Mouse (Mus musculus) brain, embryonic 14.5 days (tissue): ENCODE results near the gene Tmem182.

Source experiments
- CTCF ChIP-seq: fragments of 200-500 bp; IDR thresholded peaks from 2 replicates; pipeline ENCODE4 v1.5.1; 2012; ENCODE audit warnings: inconsistent platforms, mild to moderate bottlenecking, moderate library complexity, borderline replicate concordance; ENCODE audit not compliant: insufficient read depth, insufficient read length; ENCODE audit errors: extremely low read depth
- POLR2A ChIP-seq: fragments of 200-500 bp; IDR thresholded peaks from 2 replicates; pipeline ENCODE4 v1.6.1; 2012; ENCODE audit warnings: mild to moderate bottlenecking, inconsistent platforms, borderline replicate concordance; ENCODE audit not compliant: poor library complexity, insufficient read depth, insufficient read length, severe bottlenecking; ENCODE audit errors: extremely low read depth

DNA sequence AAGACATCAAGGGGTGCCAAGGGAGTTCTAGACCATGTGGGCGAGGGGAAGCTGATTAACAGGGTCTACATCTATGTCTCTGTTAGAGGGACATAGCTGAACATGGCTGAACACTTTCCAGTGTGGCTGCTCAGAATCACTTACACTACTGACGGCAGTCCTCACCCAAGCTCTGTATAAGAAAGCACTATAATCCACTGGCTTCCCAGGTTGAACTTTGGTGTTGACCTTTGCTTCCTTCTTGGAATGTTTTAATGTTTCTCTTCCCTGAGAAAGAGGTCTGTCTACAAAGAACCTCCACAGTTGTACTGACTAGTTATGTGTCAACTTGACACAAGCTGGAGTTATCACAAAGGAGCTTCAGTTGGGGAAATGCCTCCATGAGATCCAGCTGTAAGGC is 29.3 kb upstream of the Tmem182 start:
- TF ChIP-seq POLR2A (no peak), CTCF (no peak)
